Mouse (Mus musculus) Muller cell, postnatal 12 days (primary cell): ENCODE results near the gene Gm11937.

Source experiments
- DNase-seq: peaks from one replicate; pipeline ENCODE4 v3.0.0-alpha.2; 2015; ENCODE audit errors: inconsistent ontology term

The Gm11937 gene

DNA sequence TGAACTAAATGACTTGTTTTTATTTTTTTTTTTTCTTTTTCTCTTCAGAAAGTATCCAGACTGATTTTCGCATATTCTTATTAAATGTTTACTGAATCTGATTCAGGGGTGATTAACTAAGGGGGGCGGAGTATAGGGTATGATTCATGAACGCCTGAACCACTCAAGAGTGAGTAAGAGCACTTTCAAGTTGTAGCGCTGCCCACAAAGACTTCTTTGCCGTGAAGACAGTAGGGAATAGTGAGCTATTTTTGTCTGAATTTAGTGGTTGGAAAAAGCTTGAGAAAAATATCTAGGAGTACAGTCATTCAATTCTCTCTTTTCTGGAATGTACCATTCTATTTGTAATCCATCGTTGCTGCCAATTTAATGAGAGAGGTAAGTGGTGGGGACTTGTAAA is 28.4 kb downstream of the Gm11937 start:
- peak; percentile 76 for DNase-seq

DNA sequence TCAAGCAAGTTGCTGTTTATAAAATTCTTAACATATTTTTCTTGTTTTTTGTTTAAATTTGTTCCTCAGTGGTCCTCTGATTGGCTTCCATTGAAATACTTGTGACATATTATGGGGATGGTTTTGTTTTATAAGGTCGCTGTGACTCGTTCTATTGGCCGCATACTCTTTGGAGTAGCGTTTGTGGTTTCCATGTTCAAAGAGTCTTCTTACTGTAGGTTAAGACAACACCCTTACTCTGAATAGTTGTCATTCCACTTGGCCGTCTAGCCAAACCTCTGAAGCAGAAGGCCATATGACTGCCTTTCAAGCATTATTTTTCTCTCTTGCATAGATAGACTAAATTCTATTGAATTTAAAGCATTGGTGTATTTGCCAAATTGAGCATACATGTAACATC is 28.9 kb downstream of the Gm11937 start:
- peak; percentile 46 for DNase-seq

DNA sequence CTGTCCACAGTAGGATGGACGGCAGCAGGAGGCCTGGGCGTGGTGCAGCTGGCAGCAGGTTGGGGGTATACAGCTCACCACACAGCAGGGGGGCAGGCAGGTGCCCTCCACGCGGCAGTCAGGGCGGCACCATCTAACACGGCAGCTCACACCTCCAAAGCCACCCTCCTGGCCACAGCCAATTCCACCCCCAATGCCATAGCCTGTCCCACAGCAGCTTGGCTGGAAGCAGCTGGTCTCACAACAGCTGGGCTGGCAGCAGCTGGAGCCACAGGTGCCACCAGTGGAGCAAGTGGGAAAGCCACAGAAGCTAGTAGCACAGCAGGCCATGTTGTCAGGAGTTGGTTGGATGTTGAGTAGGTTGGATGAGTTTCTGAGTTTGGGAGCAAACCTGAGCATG is 29.4 kb downstream of the Gm11937 start, which contains the start of gene Krtap1-5:
TSS of gene Krtap1-5 (minus strand) at position 381 of the 400 bp plus-strand sequence.
- no peak for DNase-seq

DNA sequence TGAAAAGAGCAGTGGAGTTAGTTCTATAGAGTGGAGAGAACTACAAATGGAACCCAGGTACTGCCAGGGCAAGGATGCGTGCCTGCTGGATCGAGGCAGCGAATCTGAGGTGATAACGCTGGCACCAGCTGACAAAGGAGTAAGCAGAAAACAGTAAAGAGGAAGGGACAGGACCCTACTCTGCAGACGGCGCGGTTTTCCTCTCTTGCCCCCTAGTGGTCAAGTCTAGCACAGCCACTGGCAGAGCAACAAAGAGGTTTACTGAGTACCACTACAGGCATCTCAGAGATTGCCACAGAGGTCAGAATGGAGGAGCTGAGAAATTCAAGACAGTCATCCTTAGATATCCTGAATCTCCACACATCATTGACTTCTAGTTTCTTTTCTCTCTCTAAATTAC is 35.9 kb downstream of the Gm11937 start:
- peak; percentile 61 for DNase-seq

DNA sequence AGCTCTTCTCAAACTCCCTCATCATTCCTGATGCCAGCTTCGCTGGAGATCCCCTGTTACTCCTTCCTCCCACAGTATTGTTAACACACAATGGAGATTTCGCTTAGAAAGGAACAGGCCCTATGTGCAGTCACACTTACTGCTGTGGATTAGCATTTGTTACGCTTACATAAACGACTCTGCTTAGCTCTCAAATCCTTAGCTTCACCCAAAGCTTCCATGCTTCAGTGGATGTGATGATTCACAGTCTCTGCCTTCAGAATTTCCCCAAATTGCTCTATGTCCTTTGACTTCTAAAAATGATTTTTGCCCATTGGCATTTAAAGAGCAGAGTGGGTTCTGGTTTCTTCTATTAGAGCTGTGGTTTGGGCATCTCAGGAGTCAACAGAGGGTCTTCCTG is 36.8 kb downstream of the Gm11937 start:
- no peak for DNase-seq

DNA sequence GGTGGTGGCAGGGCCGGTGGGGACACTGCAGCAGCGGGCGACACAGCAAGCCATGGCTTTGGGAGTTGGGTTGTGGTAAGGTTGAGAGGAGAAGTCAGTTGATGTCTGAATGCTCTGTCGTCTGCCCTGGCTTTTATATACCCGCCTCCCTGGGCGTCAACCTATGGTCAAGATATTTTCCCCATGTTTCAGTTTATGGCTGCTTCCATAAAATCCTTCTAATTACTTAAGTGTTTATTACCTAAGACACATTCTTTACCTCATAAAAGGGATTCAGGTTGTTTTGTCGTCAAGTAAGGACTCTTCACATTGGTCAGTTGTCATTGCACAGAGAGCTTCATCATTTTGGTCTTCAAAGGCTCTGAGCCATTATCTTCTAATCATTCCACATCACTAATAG is 43.5 kb downstream of the Gm11937 start, which contains the start of gene Krtap3-1:
TSS of gene Krtap3-1 (minus strand) at position 101 of the 400 bp plus-strand sequence.
- no peak for DNase-seq

DNA sequence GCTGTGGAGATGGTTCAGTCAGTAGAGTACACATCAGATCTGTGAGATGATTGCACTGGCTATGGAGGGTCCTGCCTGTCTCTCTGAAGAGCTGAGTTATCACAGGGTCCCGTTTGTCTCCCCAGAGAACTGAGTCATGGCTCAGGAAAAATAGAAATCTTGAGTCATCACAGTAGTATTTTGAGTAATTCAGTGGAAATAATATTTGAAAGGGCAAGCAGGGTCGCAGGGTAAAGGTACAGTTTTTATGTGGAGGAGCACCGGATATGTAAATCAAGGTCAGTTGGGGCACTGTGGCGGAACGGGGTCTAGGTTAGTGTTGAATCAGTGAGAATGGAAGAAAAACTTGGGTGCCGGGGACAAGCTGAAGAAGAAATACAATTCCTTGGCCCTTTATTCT is 47.4 kb downstream of the Gm11937 start:
- DNase-seq: no peak
